Comparison of ENCODE assay signal across 1 mouse cellular context in genomic region chr10:23783493-23783884, GRCm38 (mm10).
A peak's percentile ranks its signal among the peaks of the same experiment; 100 is the strongest.
TF ChIP-seq lines count a peak whose summit lies in the region.

No protein-coding gene starts in this region.

TF ChIP-seq in CH12.LX, 34 proteins besides CTCF, POLR2A, EP300 and RAD21 (continued from another document):
- peak; percentile 21; the same call in 1 of the 2 replicates for TF ChIP-seq POLR2AphosphoS2 (IDR thresholded peaks at IDR 0.05; ENCODE audit: low read depth, low read length)
- no peak for TF ChIP-seq ZKSCAN1 (IDR thresholded peaks at IDR 0.05; ENCODE audit: borderline replicate concordance, low read depth, low read length)
- no peak for TF ChIP-seq UBTF (IDR thresholded peaks at IDR 0.05; ENCODE audit: low read depth, low read length)
- no peak for TF ChIP-seq MEF2A (IDR thresholded peaks at IDR 0.05; ENCODE audit: borderline replicate concordance, low read depth, low read length)
- no peak for TF ChIP-seq TCF12 (IDR thresholded peaks at IDR 0.05; ENCODE audit: low read depth, low read length)
- no peak for TF ChIP-seq ELF1 (IDR thresholded peaks at IDR 0.05; ENCODE audit: low read depth, low read length)
- no peak for TF ChIP-seq ZC3H11A (IDR thresholded peaks at IDR 0.05; ENCODE audit: low read depth, low read length)
- TF ChIP-seq TBP (conservative IDR thresholded peaks at IDR 0.05; ENCODE audit: low read depth, low read length), result no peak
- TF ChIP-seq IRF4 (IDR thresholded peaks at IDR 0.05; ENCODE audit: low read depth, low read length), result no peak
- no peak for TF ChIP-seq NRF1 (IDR thresholded peaks at IDR 0.05; ENCODE audit: low read depth, low read length)
- no peak for TF ChIP-seq PAX5 (IDR thresholded peaks at IDR 0.05; ENCODE audit: low read length)
- TF ChIP-seq SIN3A (IDR thresholded peaks at IDR 0.05; ENCODE audit: low read length), result no peak
- no peak for TF ChIP-seq BHLHE40 (IDR thresholded peaks at IDR 0.05; ENCODE audit: low read depth, low read length)
- no peak for TF ChIP-seq CHD1 (IDR thresholded peaks at IDR 0.05; ENCODE audit: low read depth, low read length)
- TF ChIP-seq JUND (conservative IDR thresholded peaks at IDR 0.05; ENCODE audit: low read depth, low read length), result no peak
- no peak for TF ChIP-seq GABPA (IDR thresholded peaks at IDR 0.05; ENCODE audit: insufficient replicate concordance, low read depth, low read length)
- TF ChIP-seq MYC (IDR thresholded peaks at IDR 0.05; ENCODE audit: low read depth, low read length), result no peak
- peak; percentile 54 for TF ChIP-seq CHD2 (IDR thresholded peaks at IDR 0.05; ENCODE audit: low read length)
- no peak for TF ChIP-seq HCFC1 (IDR thresholded peaks at IDR 0.05; ENCODE audit: low read depth, low read length)
- 0 out of 2 replicates have a peak, but pooled peaks have one; percentile 15 for TF ChIP-seq NELFE (IDR thresholded peaks at IDR 0.05; ENCODE audit: low read depth, low read length)
- TF ChIP-seq E2F4 (IDR thresholded peaks at IDR 0.05; ENCODE audit: insufficient replicate concordance, low read depth, low read length), result no peak
- no peak for TF ChIP-seq USF2 (conservative IDR thresholded peaks at IDR 0.05; ENCODE audit: low read depth, low read length)
- no peak for TF ChIP-seq MAZ (IDR thresholded peaks at IDR 0.05; ENCODE audit: low read depth, low read length)
- TF ChIP-seq USF1 (IDR thresholded peaks at IDR 0.05; ENCODE audit: low read depth, low read length), result no peak
TF ChIP-seq in CH12.LX: peak in this region for 5.
